Mouse (Mus musculus) gonadal fat pad, adult 2 months (tissue): Measurements from ENCODE around the gene Slc33a1. TPM values are rescaled to one million over a fixed set of nuclear protein-coding genes. Genes with fewer than 3 reads are reported as not detected.

ENCODE experiments used
- DNase-seq: peaks from one replicate; pipeline ENCODE4 v3.0.0-alpha.2; 2012; ENCODE audit warnings: low read depth
- polyA plus RNA-seq: library from polyadenylated mRNA; depleted of rRNA; stranded (reverse); fragments of >200 nt; gene quantifications from 2 replicates; pipeline ENCODE4 v1.2.3, GENCODE M21; 2012; rRNA removed

Gene Slc33a1
- polyA plus RNA-seq, 1 experiment, result 29.1 TPM

DNA sequence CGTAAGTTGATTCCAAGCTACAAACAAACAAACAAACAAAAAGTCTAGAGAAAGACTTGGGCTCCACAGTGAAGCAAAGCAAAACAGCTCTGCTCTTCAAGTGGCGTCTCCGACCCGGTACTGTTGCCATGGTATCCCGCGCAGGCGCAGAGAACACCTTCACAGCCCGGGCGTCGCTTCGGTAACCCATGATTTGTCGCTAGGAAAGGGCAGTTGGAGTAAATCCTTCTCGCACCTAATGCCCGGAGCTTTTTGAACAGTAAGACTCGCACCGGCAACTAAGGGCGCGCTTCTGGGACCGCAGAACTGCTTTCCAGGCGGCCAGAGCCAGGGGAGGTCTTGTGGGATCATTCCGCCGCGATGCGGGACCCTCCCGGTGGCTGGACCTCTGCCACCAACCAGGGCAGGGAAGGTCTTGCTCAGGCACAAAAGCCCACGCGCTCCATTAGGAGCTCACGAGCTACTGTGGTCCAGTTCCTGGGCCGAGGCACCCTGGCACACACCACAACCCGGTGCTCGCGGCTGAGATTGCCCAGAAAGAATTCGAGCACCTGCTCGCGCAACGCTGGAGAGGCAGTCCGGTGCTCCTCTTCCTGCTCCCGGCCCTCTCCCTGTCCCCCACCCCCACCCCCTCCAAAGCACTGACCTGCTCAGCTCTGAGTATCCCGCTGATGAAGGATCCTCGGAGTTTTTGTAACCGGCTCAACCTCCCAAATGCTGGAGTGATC is 65.8 kb downstream of the Slc33a1 start:
- no peak for DNase-seq

DNA sequence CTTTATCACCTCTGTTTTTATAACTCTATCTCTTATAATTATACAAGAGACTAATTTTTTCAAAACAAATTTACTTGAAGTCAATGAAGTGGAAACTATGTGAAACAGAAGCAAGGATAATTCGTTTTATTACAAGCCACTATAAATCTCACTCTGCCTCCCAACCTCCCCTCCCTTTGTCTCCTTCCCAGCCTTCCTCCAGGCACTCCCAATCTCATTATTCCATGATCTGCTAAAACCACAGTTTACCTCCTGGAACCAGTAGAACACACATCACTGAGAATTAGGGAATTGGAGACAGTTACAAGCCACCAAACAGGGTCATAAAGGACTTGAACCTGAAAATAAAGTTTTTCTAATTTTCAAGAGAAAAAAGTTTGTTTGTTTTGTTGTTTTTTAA is 67.4 kb downstream of the Slc33a1 start:
- DNase-seq, result no peak

DNA sequence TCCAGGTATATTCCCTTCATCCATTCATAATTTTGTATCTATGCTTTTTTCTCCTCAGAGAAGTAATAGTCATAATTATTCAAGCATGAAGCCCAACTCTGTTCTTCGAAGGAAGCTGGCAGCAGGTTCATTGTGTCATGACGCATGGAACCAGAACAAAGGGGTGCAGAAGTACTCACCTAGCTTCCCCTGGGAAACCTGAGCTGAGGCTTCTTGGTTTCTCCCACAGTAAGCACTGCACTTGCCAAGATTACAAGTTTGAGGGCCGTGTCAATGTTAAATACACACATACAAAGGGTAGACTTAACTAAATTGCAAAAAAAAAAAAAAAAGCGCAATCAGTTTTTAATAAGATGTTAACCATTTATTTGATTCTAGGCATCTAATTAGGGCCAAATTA is 68.3 kb downstream of the Slc33a1 start:
- DNase-seq, result no peak

DNA sequence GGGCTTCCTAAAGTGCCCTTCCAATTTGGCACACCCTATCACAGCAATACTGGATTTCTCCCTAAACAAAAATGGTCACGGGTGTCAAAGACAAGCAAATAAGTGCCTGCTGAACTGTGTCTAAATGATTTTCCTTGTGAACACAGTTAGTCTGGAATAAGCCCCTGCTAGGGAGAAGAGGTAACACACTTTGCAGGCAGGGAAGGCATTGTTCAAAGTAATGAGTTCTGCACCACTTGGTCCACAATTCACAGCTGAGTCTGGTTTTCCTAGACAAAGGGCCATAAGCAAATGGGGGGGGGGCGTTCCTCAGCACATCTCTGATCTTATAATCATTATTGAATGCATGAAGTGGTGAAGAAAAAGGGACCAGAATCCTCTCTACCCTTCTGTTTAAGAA is 68.8 kb downstream of the Slc33a1 start:
- DNase-seq, result no peak

DNA sequence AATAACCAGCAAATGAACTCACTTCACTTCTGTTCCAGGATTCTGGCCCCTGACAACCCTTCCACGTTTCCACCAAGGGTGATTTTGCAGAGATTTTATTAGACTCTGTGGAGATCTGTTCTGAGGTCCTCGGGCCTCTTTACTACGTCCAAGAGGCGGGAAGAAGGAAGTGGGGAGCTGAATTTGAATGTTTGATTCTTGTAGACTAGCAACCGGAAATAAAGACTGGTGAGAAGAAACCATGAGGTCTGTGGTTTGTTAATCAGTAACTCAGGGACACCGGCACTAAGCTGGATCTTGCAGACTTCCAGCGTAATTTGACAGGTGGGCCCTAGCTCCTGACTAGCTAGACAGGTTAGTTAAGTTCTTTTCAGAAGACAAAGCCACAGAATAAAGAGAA is 70.9 kb downstream of the Slc33a1 start:
- no peak for DNase-seq

DNA sequence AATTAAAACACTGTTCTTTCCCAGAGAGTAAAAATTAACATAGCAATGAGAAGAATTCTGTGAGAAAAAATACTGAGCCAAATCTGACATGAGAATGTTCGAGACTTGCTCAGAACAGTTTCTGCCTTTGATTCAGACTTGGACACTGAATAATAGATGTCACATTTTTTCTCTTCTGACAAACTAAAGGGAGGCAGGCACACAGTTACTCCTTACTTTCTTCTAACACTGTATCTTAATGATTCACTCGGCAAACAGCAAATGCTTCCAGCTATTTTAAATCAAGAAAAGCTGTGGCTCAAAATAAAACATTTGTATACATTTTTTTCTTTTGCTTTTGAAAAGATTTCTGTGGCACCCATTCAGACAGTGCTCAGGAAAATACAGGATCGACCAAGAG is 72.4 kb downstream of the Slc33a1 start:
- DNase-seq, result no peak

Other genes with a start within 250 kb of the Slc33a1 start
- 4.4 and 5.7 TPM in 2 replicates for gene Plch1, start 65.3 kb downstream of the Slc33a1 start, polyA plus RNA-seq
- 2.4 and 3.9 TPM in 2 replicates for gene E130311K13Rik, start 35.3 kb downstream of the Slc33a1 start, polyA plus RNA-seq
- 4.8 and 5.6 TPM in 2 replicates for gene Gmps, start 11.3 kb upstream of the Slc33a1 start, polyA plus RNA-seq
- gene Vmn2r1, start 116.8 kb upstream of the Slc33a1 start, polyA plus RNA-seq, result 0.04 and 0.09 TPM in 2 replicates
- gene Vmn2r2, start 177.2 kb upstream of the Slc33a1 start, polyA plus RNA-seq, result not detected in 2 replicates